Mouse (Mus musculus) adrenal gland, adult (tissue): ENCODE measurements around the gene Cib1.

ENCODE experiments used
- DNase-seq, 2 experiments: peaks; one replicate each; pipeline ENCODE4 v3.0.0; 2022 to 2023; ENCODE audit warnings: low spot score in 1 of 2; ENCODE audit not compliant: inconsistent age in 2 of 2

The Cib1 gene

GRCm38 (mm10) chr7:80233799-80234198, 1.2 kb upstream of the Cib1 start:
- no peak for DNase-seq

GRCm38 (mm10) chr7:80231971-80232488, 583 bp downstream of the Cib1 start:
- no peak for DNase-seq

GRCm38 (mm10) chr7:80230196-80230595, 2.4 kb downstream of the Cib1 start:
- DNase-seq, result peak in 1 of 2 experiments; percentile 32

GRCm38 (mm10) chr7:80227065-80227464, 5.5 kb downstream of the Cib1 start:
- peak in 1 of 2 experiments; percentile 46 for DNase-seq

GRCm38 (mm10) chr7:80221179-80221750, 11.3 kb downstream of the Cib1 start:
- DNase-seq, result peak in 1 of 2 experiments; percentile 51

- peak; percentile 70 to 79 for DNase-seq
These were observed 12.3 kb downstream of the Cib1 start for GRCm38 (mm10) chr7:80220237-80220797.

- peak; percentile 80 for DNase-seq
These were observed 13.9 kb downstream of the Cib1 start for GRCm38 (mm10) chr7:80218666-80219065.

GRCm38 (mm10) chr7:80216566-80216965, 16.0 kb downstream of the Cib1 start:
- DNase-seq, result peak; percentile 61 to 82

- DNase-seq, result peak; percentile 77 to 92
These were observed 17.2 kb downstream of the Cib1 start for GRCm38 (mm10) chr7:80215398-80215797.

GRCm38 (mm10) chr7:80214459-80214858, 18.2 kb downstream of the Cib1 start:
- no peak for DNase-seq

GRCm38 (mm10) chr7:80213604-80214003, 19.0 kb downstream of the Cib1 start:
- DNase-seq, result no peak

- no peak for DNase-seq
These were observed 21.6 kb downstream of the Cib1 start for GRCm38 (mm10) chr7:80210982-80211381.

- peak in 1 of 2 experiments; percentile 57 for DNase-seq
These were observed 22.9 kb downstream of the Cib1 start for GRCm38 (mm10) chr7:80209669-80210068.

- peak; percentile 74 to 88 for DNase-seq
These were observed 23.7 kb downstream of the Cib1 start for GRCm38 (mm10) chr7:80208738-80209430.

- DNase-seq, result peak in 1 of 2 experiments; percentile 59
These were observed 24.5 kb downstream of the Cib1 start for GRCm38 (mm10) chr7:80208026-80208642.

GRCm38 (mm10) chr7:80207314-80207731, 25.3 kb downstream of the Cib1 start:
- DNase-seq, result peak; percentile 73 to 91

- peak in 1 of 2 experiments; percentile 73 for DNase-seq
These were observed 26.7 kb downstream of the Cib1 start for GRCm38 (mm10) chr7:80205705-80206589.

GRCm38 (mm10) chr7:80204961-80205360, 27.7 kb downstream of the Cib1 start:
- no peak for DNase-seq

- DNase-seq, result no peak
These were observed 28.3 kb downstream of the Cib1 start for GRCm38 (mm10) chr7:80204362-80204761.

- DNase-seq, result peak; percentile 47 to 81
These were observed 28.9 kb downstream of the Cib1 start for GRCm38 (mm10) chr7:80203638-80204096.
